Mouse (Mus musculus): ENCODE data around the gene Rnf13. TPM values are rescaled to one million over a fixed set of nuclear protein-coding genes. Genes with fewer than 3 reads are reported as not detected.

Rnf13 gene
- total RNA-seq, 2 experiments from 2014 or later, result 98.7 to 101 TPM

DNA sequence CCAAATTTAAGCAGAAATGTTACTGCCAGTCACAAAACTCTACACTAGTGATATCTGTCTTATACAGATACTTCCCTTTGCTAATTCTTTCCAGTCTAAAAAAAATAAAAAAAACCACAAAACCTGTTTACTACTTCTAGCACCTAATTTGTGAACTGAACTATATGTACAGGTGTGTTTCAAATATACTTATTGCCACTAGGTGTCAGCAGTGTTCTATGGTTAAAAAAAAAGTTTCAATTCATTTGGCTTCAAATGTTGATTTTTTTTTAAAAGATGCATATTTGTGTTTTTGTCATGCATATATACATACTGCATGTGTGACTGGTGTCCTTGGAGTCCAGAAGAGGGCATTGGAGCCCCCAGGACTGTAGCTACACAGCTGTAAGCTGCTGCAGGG is 107.9 kb downstream of the Rnf13 start:
- DNase-seq (ENCODE audit: extremely low spot score in 1 of 2, low spot score in 1 of 2), result no peak

- peak in 1 of 2 experiments; percentile 25 for DNase-seq (ENCODE audit: extremely low spot score in 1 of 2, low spot score in 1 of 2)
Observed at GRCm38 (mm10) chr3:57845786-57846661, 110.2 kb downstream of the Rnf13 start.

DNA sequence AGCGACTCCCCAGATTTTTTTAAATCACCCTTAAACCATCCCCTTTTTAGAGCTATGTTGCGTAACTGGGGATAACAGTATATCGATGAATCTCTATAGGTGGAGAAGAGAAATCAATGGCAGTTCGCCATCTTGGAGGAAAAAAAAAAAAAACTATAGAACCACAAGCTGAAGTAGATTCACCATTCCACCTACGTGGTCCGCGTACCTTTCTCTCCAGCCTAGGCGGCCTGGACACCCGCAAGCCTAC is 110.7 kb downstream of the Rnf13 start:
- DNase-seq (ENCODE audit: extremely low spot score in 1 of 2, low spot score in 1 of 2), result no peak

DNA sequence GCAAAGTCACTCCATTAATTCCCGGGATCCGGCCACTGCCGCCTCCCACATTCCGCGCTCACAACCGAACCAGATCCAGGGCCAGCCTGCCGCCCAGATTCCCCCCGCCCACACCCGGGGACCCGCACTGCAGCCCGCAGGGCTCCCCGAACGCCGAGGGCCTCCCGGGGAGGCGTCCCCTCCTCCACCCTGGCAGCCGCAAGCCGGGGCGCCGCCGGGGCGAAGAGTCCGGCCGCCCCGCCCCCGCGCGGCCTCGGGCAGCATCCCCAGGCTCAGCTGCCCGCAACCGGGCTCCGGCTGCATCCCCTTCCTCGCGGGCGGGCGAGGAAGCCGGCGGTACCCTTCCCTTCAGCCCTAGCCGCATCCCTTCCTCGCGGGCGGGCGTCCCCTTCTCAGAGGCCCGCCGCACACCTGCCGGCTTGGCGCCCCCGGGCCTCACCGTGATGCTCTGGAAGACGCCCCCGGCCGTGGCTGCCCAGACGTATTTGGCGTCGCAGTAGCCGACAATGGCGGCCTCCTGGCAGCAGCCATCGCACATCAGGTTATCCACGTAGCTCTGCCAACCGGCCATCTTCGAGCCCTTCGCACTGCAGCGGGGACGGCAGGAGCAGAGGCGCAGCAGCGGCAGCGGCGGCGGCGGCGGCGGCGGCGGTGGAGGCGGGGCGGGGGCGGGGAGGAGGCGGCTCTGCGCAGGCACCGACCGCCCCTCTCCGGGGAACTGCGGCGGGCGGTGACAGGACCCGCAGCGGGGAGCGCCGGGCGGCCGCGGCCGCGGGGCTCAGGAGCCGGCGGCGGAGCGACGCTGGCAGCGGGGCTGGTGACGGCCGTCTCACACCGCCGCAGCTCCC is 111.3 kb downstream of the Rnf13 start:
- peak; percentile 56 to 64 for DNase-seq (ENCODE audit: extremely low spot score in 1 of 2, low spot score in 1 of 2)

- DNase-seq (ENCODE audit: extremely low spot score in 1 of 2, low spot score in 1 of 2), result peak; percentile 72 to 85
Observed at GRCm38 (mm10) chr3:57847760-57848185, 111.9 kb downstream of the Rnf13 start, which contains the start of gene Pfn2. Pfn2 (minus strand) TSS chr3:57848079.

- DNase-seq (ENCODE audit: extremely low spot score in 1 of 2, low spot score in 1 of 2), result no peak
Observed at GRCm38 (mm10) chr3:57882945-57883344, 147.1 kb downstream of the Rnf13 start.

Other genes starting within 250 kb of the Rnf13 start
- 10 to 100 TPM; 14.4 to 14.7 TPM for gene Wwtr1, start 160.2 kb upstream of the Rnf13 start, total RNA-seq (2021)
- gene Commd2, start 84.3 kb upstream of the Rnf13 start, total RNA-seq (2021), result 10 to 100 TPM; 19.5 to 21.6 TPM
- 1 to 10 TPM; 1.2 to 1.4 TPM for gene Ankub1, start 43.3 kb upstream of the Rnf13 start, total RNA-seq (2021)
- gene Pfn2, start 112.0 kb downstream of the Rnf13 start, total RNA-seq (2021), result 100 to 1,000 TPM; 542 to 588 TPM